Mouse (Mus musculus) ovary, postnatal 10 days (tissue): ENCODE results near the gene Homer2.

Experiments used
- DNase-seq: peaks from one replicate; pipeline ENCODE4 v3.0.0; 2022; ENCODE audit warnings: low spot score

The Homer2 gene

DNA sequence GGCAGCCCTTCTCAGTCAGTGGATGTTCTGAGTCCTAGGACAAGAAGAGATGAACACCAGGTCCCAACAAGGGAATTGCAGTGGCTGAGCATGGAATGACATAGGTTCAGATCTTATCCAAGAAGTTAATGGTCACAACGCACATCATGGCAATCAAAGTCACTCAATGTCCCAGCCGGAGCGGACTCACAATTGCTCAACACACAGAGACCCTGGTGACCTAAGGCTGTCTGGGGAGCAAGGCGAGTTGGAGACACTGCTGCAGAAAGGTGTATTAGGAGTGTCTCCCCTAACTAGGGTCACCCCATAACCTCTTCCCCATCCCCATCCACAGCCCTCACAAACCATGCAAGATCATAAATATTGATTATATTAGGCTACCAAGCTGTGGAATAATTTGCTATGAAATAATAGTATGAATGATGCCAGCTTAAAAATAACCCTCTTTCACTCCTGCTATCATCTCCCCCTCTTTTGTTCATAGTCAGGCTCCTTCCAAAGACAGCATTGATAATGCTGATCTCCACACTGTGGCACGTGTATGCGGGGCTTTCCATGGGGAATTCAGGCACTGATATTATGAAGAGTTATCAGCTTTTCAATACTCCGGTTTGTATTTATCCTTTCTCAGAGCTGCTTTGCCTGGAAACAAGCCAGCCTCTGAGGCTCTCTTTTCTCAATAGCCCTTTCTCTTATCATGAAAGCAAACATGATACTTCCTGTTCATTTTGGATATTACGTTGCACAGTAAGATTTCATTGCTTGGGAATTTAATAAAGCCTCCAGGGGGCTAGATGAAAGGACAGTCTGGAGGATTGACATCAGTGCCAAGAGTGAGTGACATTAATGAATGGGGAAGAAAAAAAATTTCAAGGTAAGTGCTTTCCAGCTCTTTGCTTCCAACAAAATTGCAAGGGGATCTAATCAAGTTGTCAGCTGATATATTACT is 147.0 kb downstream of the Homer2 start:
- DNase-seq, result no peak

DNA sequence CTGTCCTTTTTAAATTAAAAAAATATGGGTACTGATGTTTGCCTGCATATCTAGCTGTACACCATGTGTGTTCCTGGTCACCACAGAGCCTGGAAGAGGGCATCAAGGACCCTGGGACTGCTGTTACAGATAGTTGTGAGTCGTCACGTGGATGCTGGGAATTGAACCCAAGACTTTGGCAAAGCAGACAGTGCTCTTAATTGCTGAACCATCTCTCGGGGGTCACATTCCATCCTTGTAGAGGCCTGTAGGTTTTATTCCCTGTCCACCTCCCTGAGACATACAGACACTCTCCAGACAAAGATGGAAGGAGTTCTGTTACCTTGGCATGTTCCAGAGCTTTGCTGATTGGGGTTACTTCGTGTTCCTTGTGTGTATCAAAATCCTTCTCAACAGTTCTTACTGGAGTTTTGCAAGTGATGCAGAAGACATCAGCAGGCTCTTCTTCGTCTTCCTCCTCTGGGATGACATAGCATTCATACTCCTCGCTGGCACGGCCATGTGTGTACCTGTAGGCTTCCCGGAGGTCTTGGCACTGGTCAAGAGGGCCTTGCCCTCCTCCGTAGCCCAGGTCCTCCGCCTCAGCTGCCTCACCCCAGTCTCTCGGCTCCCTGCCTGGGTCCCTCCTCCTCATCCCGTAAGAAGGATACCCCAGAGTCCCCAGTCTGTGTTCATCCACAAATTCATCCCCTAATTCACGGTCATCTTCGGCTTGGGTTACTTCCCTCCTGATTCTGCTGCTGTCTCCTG is 147.9 kb downstream of the Homer2 start:
- DNase-seq, result no peak

DNA sequence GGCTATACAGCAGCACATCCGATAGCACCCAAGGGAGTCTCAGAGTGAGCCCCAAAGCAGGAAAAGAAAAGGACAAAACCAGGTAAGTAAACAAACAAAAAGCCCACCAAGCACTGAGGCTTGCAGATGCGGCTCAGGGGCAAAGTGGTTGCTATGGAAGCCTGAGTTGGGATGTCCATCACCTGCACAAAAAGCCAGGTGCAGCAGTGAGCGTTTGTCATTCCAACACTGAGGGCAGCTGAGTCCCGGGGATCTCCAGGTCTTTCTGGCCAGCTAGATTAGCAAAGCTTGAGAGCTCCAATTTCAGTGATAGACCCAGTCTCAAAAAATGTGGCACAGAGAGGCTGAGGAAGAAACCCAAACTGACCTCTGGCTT is 149.4 kb downstream of the Homer2 start:
- no peak for DNase-seq

DNA sequence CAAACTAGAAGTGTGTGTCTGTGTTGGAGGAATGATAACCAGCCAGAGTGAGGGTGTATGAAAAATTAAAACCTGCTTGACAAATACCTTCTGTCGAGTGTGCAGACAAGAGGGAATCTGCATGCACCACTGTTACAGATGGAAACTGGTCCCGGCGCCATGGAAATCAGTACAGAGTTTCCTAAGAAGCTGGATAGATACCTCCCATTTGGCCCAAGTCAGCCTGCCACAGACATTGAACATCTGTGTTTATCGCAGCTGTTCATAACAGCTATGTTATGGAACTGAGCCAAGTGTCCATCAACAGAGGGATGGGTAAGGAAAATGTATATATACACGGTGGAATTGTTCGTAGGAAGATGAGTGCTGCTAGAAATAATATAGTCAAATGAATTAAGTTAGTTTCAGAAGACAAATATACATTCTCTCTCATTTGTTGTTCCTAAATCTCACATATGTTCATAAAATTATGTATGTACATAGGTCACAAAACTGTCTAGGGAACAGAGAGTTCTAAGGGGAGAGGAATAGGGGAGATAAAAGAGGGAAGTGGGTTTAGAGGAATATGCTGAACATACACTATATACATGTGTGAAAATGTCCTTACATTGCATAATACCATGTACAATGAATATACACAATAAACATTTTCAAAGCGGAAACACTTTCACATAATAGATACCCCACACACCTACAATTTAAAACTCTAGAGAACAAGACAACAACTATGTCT is 149.9 kb downstream of the Homer2 start:
- no peak for DNase-seq

DNA sequence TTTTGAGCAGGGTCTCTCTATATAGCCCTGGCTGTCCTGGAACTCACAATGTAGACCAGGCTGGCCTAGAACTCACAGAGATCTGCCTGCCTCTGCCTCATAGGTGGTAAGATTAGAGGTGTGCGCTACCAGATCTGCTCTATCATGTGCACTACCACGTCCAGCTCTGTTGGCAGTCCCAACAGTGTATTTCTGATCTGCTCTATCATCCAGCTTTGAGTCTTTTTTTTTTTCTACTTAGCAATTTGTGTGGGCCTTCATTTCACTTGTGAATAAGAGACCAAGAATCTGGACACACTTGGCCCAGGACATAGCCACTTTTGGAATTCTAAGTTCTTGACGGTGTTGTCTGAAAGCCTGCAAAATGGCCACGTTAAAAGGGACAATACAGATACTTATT is 150.5 kb downstream of the Homer2 start:
- no peak for DNase-seq

DNA sequence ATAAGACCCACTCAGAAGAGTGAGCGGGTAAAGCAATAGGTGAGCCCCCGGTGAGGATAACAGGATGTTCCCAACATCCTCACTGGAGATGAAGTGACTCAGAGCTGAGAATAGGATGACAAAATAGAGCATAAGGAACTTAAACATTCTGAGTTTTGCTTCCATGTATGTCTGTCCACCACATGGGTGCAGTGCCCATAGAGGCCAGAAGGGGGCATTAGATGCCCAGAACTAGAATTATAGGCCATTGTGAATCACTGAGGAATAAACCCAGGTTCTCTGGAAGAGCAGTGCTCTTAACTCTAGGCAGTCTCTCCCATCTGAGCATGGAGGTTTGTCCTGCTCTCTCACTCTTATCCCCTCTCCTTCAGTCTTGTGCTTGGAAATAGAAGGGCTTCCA is 153.0 kb downstream of the Homer2 start:
- DNase-seq, result no peak

DNA sequence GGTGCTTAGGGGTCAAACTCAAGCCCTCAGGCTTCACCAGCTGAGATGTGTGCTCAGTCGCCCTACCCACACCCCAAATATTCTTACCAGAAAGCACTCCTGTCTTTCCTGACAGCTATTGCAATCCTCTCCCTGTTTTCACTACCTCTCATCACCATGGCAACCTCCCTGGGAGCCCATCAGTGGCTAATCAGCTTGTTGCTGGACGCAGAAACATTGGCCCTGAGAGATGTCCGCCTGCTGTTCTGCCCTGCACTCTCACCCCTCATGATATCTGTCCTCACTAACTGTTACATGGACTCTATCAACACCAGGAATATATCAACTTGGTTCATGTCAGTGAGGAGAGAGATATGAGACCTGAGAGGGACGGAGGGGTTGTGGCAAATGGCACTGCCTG is 153.7 kb downstream of the Homer2 start:
- no peak for DNase-seq
